Mouse (Mus musculus) A20 (cell line): ENCODE results near the gene Synm.

Source experiments
- DNase-seq: peaks from one replicate; pipeline ENCODE4 v3.0.0-alpha.2; 2011; ENCODE audit warnings: low read depth, low spot score

Synm gene

DNA sequence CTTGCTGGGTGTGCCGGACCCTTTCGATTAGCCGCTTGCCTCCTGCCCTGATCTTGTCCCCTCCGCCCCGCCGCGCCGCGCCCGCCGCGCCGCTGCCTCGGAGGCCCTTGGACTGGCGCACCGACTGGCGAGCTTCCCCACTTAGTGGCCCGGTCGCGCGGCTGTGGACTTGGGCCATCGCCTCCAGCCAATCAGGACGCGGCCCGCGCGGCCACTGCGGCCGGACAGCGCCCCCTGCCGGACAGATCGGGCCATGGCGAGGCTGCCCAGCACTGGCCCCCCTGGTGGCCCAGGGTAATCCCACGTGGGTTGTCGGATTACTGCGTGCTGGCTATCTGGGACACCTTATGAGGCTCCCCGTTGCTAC is at the start of gene Synm:
Synm (minus strand) TSS at position 114 of the 367 bp plus-strand sequence.
- DNase-seq: peak; percentile 56

GRCm38 (mm10) chr7:67803857-67804215 is 44.3 kb upstream of the Synm start:
- DNase-seq: no peak

GRCm38 (mm10) chr7:67803015-67803856 is 43.7 kb upstream of the Synm start:
- peak; percentile 58 for DNase-seq

DNA sequence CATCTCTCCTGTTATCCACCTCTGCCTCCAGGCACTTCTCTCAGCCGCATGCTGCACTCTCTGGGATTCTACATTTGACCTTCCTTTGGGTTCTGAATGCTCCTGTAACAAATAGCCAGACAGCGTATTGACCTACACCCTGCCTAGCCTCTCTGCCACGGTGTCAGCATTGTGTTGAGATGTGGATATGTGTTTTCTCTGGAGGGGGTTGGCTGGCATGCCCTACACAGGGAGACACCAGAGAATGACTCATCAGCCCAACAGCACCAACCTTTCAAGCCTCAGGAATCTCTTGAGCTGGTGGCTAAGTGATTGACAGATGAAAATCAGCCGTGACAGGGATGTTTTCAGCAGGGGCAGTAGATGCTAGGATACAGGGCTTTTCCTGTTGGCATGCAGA is 41.5 kb upstream of the Synm start:
- DNase-seq: no peak

DNA sequence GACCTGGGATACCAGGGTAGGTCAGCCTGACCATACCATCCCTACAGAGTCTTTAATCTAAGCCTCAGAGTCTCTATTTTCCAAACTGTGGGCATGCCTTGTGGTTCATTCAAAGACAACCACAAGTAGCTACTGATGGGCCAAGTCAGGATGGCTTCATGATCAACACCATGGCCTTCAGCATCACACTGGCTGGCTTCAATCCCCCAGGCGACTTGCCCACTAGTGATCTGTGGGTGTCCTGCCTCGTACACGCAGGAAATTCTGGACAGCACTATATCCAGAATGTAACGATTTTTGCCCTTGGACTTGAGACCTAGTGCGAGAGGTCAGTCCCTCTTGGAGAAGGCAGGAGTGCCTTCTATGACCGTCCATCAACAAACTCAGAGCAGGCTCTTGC is 41.0 kb upstream of the Synm start:
- DNase-seq: no peak

DNA sequence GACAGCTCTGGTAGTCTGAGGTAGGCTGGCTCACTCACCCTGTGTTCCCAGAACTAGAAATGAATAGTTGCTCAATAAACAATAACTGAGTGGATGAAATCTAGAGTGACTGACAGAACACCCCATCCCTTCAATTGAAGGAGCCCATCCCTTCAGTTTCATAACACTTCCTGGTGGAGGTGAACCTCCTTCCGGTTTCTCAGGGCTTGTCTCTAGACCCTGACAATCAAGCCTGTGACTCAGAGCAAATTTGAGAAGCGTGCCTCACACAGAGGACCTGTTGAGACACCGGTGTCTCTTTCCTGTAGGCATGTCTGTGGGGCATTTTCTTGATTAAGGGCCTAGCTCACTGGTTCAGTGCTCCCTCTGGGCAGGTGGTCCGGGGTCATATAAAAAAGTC is 38.9 kb upstream of the Synm start:
- DNase-seq: no peak

DNA sequence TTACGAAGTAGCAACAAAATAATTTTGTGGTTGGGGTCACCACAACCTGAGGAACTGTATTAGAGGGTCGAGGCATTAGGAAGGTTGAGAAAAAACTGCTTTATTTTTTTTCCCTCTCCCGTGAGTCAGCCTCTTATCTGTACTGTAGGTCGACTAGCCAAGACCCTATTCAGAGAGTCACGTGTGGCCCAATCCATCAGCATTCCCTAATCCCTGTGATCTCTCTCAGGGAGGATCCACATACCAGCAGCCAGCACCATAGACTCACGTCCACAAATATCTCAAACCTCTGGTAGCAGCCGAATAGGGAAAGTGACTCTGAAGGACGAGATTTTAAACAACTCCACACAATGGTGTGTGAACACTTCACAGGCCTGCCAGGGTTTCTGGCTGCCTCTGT is 37.5 kb upstream of the Synm start:
- no peak for DNase-seq

- no peak for DNase-seq
These were observed 33.9 kb upstream of the Synm start for GRCm38 (mm10) chr7:67793449-67793848.

- no peak for DNase-seq
These were observed 31.7 kb upstream of the Synm start for GRCm38 (mm10) chr7:67791256-67791655.

- DNase-seq: peak; percentile 55
These were observed 29.2 kb upstream of the Synm start for GRCm38 (mm10) chr7:67788713-67789112.

- DNase-seq: no peak
These were observed 28.3 kb upstream of the Synm start for GRCm38 (mm10) chr7:67787861-67788260.

DNA sequence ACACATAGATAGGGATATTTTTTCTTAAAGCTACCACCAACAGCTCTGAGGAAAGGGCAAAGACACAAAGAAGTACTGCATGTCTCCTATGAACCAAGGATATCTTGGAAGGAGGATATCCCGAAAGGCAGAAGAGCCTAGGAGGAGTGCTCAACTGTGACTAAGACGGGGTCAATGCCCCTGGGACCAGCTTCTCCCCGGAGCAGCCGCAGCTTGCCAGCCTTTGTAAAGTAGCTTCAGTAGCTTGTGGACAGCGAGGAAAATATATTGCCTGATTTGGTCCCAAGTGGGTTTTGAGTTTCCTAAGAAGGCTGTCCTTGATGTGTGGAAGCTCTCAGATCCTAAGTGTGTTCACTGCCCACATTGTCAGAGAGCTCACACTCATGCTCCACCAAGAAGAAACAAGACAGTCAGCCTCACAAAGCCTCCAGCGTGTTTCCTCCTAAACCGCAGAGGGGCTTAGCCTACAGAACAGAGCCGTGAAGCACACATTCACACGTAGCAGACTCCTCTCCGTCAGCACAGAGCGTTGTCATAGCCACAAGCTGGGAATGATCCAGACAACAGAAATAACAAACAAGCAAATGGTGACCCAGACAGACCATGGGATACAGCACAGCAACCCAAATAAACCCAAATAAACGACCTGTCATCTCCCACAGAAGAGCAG is 17.2 kb upstream of the Synm start:
- peak; percentile 30 for DNase-seq

- DNase-seq: no peak
These were observed 16.1 kb upstream of the Synm start for GRCm38 (mm10) chr7:67775623-67776022.

- DNase-seq: no peak
These were observed 12.7 kb upstream of the Synm start for GRCm38 (mm10) chr7:67772231-67772630.

- DNase-seq: no peak
These were observed 9.9 kb upstream of the Synm start for GRCm38 (mm10) chr7:67769487-67769886.

GRCm38 (mm10) chr7:67768125-67768524 is 8.6 kb upstream of the Synm start:
- DNase-seq: no peak

DNA sequence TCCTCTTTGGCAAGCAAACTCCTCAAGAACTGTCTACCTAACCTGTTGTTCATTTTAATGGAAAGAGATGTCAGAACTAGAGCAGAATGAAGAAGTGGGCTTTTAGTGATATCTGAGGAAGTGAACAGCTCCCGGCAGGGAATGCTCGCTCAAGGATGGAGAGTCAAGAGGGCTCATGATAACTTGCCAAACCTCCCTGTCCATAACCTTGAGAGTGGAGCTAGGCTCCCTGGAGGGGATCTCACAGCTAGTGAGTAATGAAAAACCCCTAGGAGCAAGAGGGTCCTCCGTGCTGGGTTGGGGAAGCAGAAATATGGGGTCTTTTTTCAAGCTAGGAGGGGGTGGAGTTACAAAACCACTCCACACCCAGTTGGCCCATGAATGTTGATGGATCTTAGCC is 4.1 kb upstream of the Synm start:
- no peak for DNase-seq

DNA sequence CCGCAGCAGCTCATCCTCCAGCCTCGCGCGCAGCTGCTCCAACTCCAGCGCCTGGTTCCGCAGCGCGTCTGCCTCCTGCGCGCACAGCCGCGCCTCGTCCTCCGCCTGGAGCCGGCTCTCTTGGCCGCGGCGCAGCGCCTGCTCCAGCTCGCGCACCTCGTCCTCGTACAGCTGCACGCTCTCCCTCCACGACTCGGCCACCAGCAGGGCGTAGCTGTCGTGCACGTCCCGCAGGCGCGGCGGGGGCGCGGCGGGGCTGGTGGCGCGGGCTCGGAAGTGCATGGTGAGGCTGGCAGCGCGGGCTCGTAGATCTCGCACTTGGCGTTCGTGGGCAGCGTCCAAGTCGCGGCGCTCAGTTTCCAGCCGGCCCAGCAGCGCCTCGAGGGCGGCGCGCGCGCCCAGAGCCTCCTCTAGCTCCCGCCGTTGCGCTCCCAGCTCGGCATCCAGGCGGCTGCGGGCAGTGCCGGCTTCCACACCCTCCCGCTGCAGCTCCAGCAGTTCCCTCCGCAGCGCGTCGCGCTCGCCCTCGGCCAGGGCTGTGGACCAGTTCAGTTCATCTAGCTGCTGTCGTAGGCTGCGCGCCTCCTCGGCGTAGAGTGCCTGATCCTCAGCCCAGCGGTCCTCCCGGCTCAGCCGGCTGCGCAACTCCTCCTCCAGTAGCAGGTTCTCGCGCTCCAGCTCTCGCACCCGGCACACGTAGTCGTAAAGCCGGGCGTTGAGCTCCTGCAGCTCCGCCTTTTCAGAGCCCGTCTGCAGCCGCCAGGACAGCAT is 499 bp downstream of the Synm start:
- no peak for DNase-seq

- DNase-seq: no peak
These were observed 1.1 kb downstream of the Synm start for GRCm38 (mm10) chr7:67758506-67758857.

- DNase-seq: no peak
These were observed 2.9 kb downstream of the Synm start for GRCm38 (mm10) chr7:67756636-67757035.

DNA sequence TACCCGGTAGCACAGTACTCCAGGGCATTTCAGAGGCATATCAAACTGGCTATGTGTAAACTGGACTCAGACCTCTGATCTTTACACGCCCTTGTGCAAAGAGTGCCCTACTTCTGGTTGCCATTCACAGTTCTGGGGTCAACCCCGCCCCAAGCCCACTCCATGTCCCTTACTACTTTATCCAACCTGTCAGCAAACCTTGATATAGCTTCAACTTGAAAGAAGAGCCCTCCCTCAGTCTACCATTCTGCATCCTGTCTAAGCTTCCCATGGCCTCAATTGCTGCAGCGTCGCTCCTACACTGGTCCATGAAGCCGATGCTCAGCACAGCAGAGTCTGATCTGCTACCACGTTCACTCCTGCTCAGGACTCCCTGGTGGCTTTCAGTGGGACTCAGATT is 4.2 kb downstream of the Synm start:
- no peak for DNase-seq

DNA sequence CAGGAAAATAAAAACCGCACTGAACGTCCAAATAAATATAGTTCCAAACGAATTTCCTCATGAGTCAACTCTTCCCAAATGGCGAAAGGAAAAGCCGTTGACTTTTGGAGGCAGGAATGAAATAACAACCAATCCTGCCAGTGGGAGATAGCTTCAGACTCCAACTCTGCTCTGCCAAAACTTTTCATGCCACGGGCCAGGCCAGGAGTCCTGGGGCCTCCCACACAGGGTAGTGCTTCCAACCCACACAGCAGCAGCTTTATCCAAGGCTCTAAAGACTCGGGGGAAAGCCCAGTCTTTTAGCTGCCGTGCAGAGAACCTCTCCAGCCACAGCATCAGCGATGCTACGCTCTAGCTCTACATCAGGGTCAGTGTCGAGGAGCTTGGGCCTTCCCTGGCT is 4.9 kb downstream of the Synm start:
- no peak for DNase-seq
